In genomic region chr7:111730346-111731269, GRCm38 (mm10) we compare ENCODE assay signal across 20 mouse cellular contexts. TPM values are rescaled to one million over a fixed set of nuclear protein-coding genes. Genes with fewer than 3 reads are reported as not detected.
A peak's percentile ranks its signal among the peaks of the same experiment; 100 is the strongest.
DNase-seq lines count a peak whose midpoint lies in the region.
"Had no signal": no experiment of that assay in that cellular context is flagged by ENCODE, and none has a peak within 500 bp of the region (broad histone marks: within the 10 kb centered on the region; RNA-seq: fewer than 3 reads in every experiment).

No protein-coding gene starts in this region.

- H3K27me3 ChIP-seq in heart, embryonic 10.5 days (ENCODE audit: insufficient read depth, poor library complexity, severe bottlenecking) = no peaks in the 10 kb centered on the region
- H3K27me3 ChIP-seq: heart, embryonic 13.5 days; limb, embryonic 12.5 days; liver, embryonic 13.5 days; lung, embryonic 15.5 days; midbrain, embryonic 13.5 days had no signal

- H3K4me1 ChIP-seq in heart, embryonic 10.5 days = no peaks in the 10 kb centered on the region
- H3K4me1 ChIP-seq: heart, embryonic 13.5 days; limb, embryonic 12.5 days; midbrain, embryonic 13.5 days had no signal

- H3K9me3 ChIP-seq in heart, embryonic 10.5 days = no peaks in the 10 kb centered on the region
- H3K9me3 ChIP-seq: heart, embryonic 13.5 days; limb, embryonic 12.5 days; liver, embryonic 13.5 days; lung, embryonic 15.5 days; midbrain, embryonic 13.5 days had no signal

- H3K36me3 ChIP-seq in heart, embryonic 10.5 days = no peaks in the 10 kb centered on the region
- H3K36me3 ChIP-seq: heart, embryonic 13.5 days; limb, embryonic 12.5 days; liver, embryonic 13.5 days; lung, embryonic 15.5 days; midbrain, embryonic 13.5 days had no signal

- intact Hi-C loops in left cerebral cortex, postnatal 4 days (cut with DNase I) = no loop called here

- DNase-seq in heart, adult 11 months = peak; percentile 94
- DNase-seq in heart, embryonic 10.5 days (ENCODE audit: low spot score) = no peak
- peak; percentile 6 for DNase-seq in urinary bladder, adult 2 months (ENCODE audit: low spot score)
- no peak for DNase-seq in urinary bladder, postnatal 25 days (ENCODE audit: low spot score)
- peak; percentile 38 for DNase-seq in kidney, postnatal 10 days
- no peak for DNase-seq in left cerebral cortex, adult 9 months (ENCODE audit: low spot score in 2 of 2)
- no peak for DNase-seq in left cerebral cortex, postnatal 4 days
- DNase-seq: B cell, adult 2 months; gastrocnemius, postnatal 10 days; heart, postnatal 4 days; liver, embryonic 13.5 days; right cerebral cortex, adult 18-20 months; thymus, adult 18-20 months had no signal

- WGBS in heart, embryonic 10.5 days = 81% methylated on average over 8 of the region's 8 CpGs

- no peak overlapping the region for H3K27ac ChIP-seq in heart, embryonic 10.5 days
- H3K27ac ChIP-seq: heart, embryonic 13.5 days; limb, embryonic 12.5 days; liver, embryonic 13.5 days; lung, embryonic 15.5 days; midbrain, embryonic 13.5 days had no signal

- no peak overlapping the region for H3K4me3 ChIP-seq in heart, embryonic 10.5 days
- H3K4me3 ChIP-seq: heart, embryonic 13.5 days; limb, embryonic 12.5 days; liver, embryonic 13.5 days; lung, embryonic 15.5 days; midbrain, embryonic 13.5 days had no signal

RNA-seq across cellular contexts. Expression of gene Galnt18, which starts 49.2 kb away (rescaled TPM):
- 5.4 and 8.2 TPM in 2 replicates for polyA plus RNA-seq in heart, embryonic 10.5 days (2016; fragmentation: Nextera tagmentation; extraction: Ambion mirVana)
- polyA plus RNA-seq in urinary bladder, adult 2 months (2012; rRNA removed) = 23.2 and 26.8 TPM in 2 replicates
- 10 to 100 TPM; 28.9 to 30.6 TPM for total RNA-seq in left cerebral cortex, postnatal 4 days (2021)
- total RNA-seq: common myeloid progenitor, adult 5-6 weeks had no signal
- polyA plus RNA-seq: activated CD4-positive, CD25-positive, alpha-beta regulatory T cell, adult 4 months; inflammation-experienced regulatory T-cells, adult 6 months had no signal

Comparison
In these comparisons a context has a peak if more than half of its experiments do, and no peak if none do; other contexts are left out.
1. DNase-seq: peak in heart, adult 11 months (single experiment), urinary bladder, adult 2 months (single experiment) and kidney, postnatal 10 days (single experiment); none in heart, embryonic 10.5 days (single experiment), urinary bladder, postnatal 25 days (single experiment), left cerebral cortex, adult 9 months (0 of 2) and left cerebral cortex, postnatal 4 days (single experiment).